Mouse (Mus musculus): ENCODE measurements around the gene Ydjc. TPM values are rescaled to one million over a fixed set of nuclear protein-coding genes. Genes with fewer than 3 reads are reported as not detected.

Gene Ydjc
- 6.9 TPM in 2 replicates for polyA plus RNA-seq (2015; fragmentation: Nextera tagmentation; extraction: Ambion mirVana)

DNA sequence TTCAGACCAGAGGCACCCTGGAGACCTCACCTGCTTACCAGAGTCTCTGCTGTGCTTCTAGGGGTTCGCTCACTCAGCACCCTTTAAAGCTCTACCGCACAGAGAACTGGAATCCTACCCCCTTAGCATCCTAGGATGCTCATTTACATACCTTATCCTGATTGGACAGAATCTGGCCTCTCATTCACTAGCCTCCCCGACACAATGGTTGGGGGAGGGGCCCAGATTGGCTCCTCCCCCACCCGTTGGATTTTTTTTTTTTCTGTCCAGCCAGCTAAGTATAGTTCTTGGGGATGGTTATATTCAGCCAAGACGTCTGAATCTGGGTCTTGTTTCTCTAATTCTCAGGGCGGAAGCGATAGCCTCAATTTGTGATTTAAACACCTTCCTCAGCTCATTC lies at the start of gene Ydjc:
Gene Ydjc, plus strand, starts transcription at position 283 of the 400 bp plus-strand sequence.
- no peak within 1 kb of the TSS for H3K4me3 ChIP-seq (replicated peaks)
- no peaks in the 10 kb centered on the region for H3K9me3 ChIP-seq (replicated peaks)
- H3K27ac ChIP-seq (replicated peaks) = no peak within 1 kb of the TSS
- no peak for ATAC-seq (ENCODE audit: insufficient read depth)
- peaks cover 11% of the 10 kb centered on the region; the same call in 1 of the 2 replicates for H3K27me3 ChIP-seq
- WGBS (ENCODE audit: insufficient replicate concordance) = 26% methylated on average over 7 of the region's 7 CpGs
- H3K4me1 ChIP-seq (replicated peaks) = peaks cover 20% of the 10 kb centered on the region
- no peaks in the 10 kb centered on the region for H3K36me3 ChIP-seq (replicated peaks)
- no peak within 1 kb of the TSS for H3K4me2 ChIP-seq
- no peak within 1 kb of the TSS for H3K9ac ChIP-seq

GRCm38 (mm10) chr16:17096938-17097337 lies 47.5 kb upstream of the Ydjc start:
- Histone ChIP-seq H3K27me3 (no peaks in the 10 kb centered on the region), H3K36me3 (replicated peaks) (peaks cover 92% of the 10 kb centered on the region), H3K27ac (replicated peaks) (no peak overlapping the region), H3K4me3 (replicated peaks) (no peak overlapping the region), H3K9ac (no peak overlapping the region), H3K4me1 (replicated peaks) (no peaks in the 10 kb centered on the region), H3K9me3 (replicated peaks) (no peaks in the 10 kb centered on the region), H3K4me2 (no peak overlapping the region)
- 76% methylated on average over 3 of the region's 3 CpGs for WGBS (ENCODE audit: insufficient replicate concordance)
- no peak for ATAC-seq (ENCODE audit: insufficient read depth)

- H3K27me3 ChIP-seq = no peaks in the 10 kb centered on the region
- H3K4me3 ChIP-seq (replicated peaks) = no peak overlapping the region
- 79% methylated on average over 7 of the region's 7 CpGs for WGBS (ENCODE audit: insufficient replicate concordance)
- H3K36me3 ChIP-seq (replicated peaks) = peaks cover 88% of the 10 kb centered on the region
- ATAC-seq (ENCODE audit: insufficient read depth) = no peak
- no peak overlapping the region for H3K27ac ChIP-seq (replicated peaks)
- H3K4me2 ChIP-seq = no peak overlapping the region
- H3K9ac ChIP-seq = no peak overlapping the region
- no peaks in the 10 kb centered on the region for H3K4me1 ChIP-seq (replicated peaks)
- no peaks in the 10 kb centered on the region for H3K9me3 ChIP-seq (replicated peaks)
These were observed 41.7 kb upstream of the Ydjc start for GRCm38 (mm10) chr16:17102630-17103220.

DNA sequence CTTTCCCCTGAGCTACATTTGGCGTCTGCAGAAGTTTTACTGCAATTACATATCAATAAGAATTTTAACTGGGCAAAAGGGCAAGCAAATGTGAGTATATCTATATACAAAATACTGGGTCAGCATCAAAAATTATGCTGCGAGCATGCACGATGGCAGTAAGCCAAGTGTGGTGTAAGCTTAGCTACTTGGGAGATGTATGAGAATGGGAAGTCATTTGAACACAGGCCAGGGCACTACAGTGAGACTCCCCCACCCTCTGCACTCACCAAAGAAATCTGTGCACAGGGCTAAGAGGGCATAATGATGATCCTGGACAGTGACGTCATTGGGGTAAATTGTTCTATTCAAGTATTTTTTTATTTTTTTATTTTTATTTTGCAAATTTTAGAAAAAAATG lies 39.8 kb upstream of the Ydjc start:
- no peak overlapping the region for H3K4me3 ChIP-seq (replicated peaks)
- H3K27ac ChIP-seq (replicated peaks) = no peak overlapping the region
- 74% methylated on average over 4 of the region's 4 CpGs for WGBS (ENCODE audit: insufficient replicate concordance)
- no peaks in the 10 kb centered on the region for H3K9me3 ChIP-seq (replicated peaks)
- H3K4me1 ChIP-seq (replicated peaks) = peaks cover 2% of the 10 kb centered on the region
- H3K4me2 ChIP-seq = no peak overlapping the region
- H3K27me3 ChIP-seq = no peaks in the 10 kb centered on the region
- H3K36me3 ChIP-seq (replicated peaks) = peaks cover 82% of the 10 kb centered on the region
- no peak for ATAC-seq (ENCODE audit: insufficient read depth)
- H3K9ac ChIP-seq = no peak overlapping the region

DNA sequence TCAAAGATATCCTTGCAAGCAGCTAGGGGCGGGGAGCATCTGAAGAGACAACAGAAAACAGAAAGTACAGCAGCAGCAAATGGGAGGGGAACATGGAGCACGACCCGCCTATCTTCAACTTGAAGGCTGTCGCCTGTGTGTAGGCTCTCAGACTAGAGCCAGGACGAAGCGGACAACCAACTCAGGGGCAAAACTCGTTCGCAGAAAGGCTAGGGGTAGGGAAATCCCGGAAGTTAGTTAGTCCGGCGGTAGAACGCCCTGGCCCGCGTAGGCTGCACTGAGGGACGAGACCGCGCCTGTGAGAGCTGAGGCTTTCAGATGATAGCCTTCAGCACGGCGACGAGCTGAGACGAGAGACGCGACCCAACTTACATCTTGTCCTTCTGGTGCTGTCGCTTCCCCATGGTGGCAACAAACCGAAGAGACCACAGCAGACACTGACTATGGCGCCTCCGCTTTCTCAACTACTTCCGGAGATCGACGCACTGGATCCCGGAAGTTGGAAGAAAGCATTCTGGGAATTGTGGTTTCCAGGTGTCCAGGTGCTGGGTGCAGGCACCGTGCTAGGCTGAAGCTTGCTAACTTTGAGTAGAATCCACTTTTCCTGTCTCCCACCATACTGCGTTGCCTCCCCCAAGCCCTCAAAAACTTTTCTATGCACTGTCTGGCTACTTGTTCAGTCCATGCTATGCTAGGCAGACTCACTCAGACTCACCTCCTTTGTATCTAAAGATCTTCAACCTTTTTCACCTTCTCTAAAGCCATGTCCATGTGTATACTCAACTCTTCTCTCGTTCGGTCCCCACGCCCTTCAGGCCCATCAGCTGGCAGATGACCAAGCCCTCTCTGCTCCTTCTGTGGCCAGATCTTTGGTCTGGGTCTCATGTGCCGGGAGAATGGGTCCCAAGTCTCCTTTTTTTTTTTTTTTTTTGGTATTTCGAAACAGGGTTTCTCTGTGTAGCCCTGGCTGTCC lies 33.4 kb upstream of the Ydjc start, which contains the start of gene Ppil2:
Gene Ppil2, minus strand, starts transcription at position 487 of the 973 bp plus-strand sequence.
- peak within 1 kb of the TSS; percentile 76 for H3K4me3 ChIP-seq (replicated peaks)
- H3K36me3 ChIP-seq (replicated peaks) = peaks cover 29% of the 10 kb centered on the region
- H3K4me2 ChIP-seq = peak within 1 kb of the TSS; percentile 72
- H3K9me3 ChIP-seq (replicated peaks) = no peaks in the 10 kb centered on the region
- peak within 1 kb of the TSS; percentile 75 for H3K9ac ChIP-seq
- peaks cover 19% of the 10 kb centered on the region for H3K4me1 ChIP-seq (replicated peaks)
- peak; percentile 87 for ATAC-seq (ENCODE audit: insufficient read depth)
- H3K27ac ChIP-seq (replicated peaks) = peak within 1 kb of the TSS; percentile 84
- WGBS (ENCODE audit: insufficient replicate concordance) = 3% methylated on average over 38 of the region's 38 CpGs
- no peaks in the 10 kb centered on the region for H3K27me3 ChIP-seq

DNA sequence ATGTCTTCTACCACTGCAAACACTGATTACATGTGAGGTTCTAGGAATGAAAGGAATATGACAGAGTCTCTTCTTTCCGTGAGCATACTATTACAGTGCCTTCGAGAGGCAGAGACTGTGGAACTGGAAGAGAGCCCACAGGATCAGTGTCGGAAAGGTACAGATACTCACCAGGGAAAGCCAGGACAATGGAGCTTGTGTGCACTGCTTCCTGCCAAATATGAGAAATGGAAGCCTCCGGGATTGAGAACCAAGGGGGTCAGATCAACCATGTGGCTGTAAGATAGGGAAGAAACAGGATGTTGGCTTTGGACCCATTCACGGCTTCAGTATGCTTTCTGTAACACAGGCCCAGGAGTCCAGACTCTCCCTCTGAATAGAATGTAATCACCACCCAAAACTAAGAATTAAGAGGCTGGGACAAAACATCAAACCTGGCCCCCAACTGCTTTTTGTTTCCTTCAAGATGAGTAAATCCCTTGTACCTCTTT lies 27.1 kb upstream of the Ydjc start:
- Histone ChIP-seq H3K4me3 (replicated peaks) (no peak overlapping the region), H3K9me3 (replicated peaks) (no peaks in the 10 kb centered on the region), H3K36me3 (replicated peaks) (peaks cover 10% of the 10 kb centered on the region; the same call in 1 of the 2 replicates), H3K27me3 (no peaks in the 10 kb centered on the region), H3K27ac (replicated peaks) (no peak overlapping the region), H3K4me1 (replicated peaks) (no peaks in the 10 kb centered on the region), H3K9ac (no peak overlapping the region), H3K4me2 (no peak overlapping the region)
- WGBS (ENCODE audit: insufficient replicate concordance) = 76% methylated on average over 5 of the region's 5 CpGs
- ATAC-seq (ENCODE audit: insufficient read depth) = no peak

DNA sequence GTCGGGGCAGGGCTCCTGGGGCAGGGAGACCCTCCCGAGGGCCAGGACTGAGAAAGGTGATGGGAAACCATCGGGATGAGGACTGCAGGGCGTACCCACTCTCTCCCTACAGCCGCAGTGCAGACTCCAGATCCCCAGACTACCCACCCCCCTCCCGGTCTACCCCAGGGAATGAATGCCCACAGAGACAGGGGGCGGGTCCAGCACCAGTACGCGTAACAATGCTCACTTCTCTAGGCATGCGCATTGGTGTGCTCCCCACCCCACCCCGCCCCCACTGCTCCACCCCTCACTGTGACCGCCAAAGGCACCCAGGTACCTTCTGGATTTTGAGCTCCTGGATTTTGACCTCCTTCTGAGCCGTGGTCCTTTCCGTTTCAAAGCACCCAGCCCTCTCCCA lies 22.9 kb upstream of the Ydjc start:
- ATAC-seq (ENCODE audit: insufficient read depth) = no peak
- H3K27ac ChIP-seq (replicated peaks) = no peak overlapping the region

DNA sequence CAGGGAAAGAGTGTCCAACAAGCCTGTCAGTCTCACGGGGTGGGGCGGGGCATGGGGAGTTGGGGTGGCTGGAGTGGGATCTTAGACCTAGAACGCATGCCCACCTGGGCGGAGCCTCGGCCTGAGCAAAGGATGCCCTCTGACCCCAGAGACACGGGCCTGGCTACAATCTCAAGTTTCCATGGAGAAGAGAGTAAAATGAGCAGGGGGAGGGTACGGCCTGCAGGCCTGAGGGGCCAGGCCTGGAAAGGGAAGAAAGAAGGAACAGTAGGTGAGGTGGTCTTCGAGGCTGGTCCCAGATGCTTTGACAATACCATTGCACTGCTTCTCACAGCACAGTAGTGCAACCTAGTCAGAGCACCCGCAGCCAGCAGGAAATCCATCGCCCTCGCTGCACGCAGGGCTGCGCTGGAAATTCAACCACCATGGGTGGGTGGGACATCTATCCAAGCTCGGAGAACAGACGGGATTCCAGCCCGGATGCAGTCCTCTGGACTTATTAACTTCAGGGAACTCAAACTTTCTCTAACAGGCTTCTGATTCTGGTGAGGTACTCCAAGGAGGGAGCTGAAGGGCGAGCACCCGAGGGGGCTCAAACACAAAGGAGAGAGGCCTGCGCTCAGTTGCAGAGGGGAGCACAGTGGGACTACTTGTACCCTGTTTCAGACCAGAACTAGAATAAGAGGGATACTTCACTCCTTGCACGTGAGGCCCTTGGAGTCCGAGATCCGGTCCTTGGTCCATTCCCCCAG lies 20.1 kb upstream of the Ydjc start:
- 5% methylated on average over 22 of the region's 22 CpGs for whole genome bisulfite sequencing (ENCODE audit: insufficient replicate concordance)

More for the DNA sequence above, 22.9 kb upstream of the Ydjc start:
- Histone ChIP-seq H3K27me3 (no peaks in the 10 kb centered on the region), H3K9me3 (replicated peaks) (no peaks in the 10 kb centered on the region), H3K4me1 (replicated peaks) (peaks cover 26% of the 10 kb centered on the region), H3K9ac (no peak overlapping the region), H3K4me3 (replicated peaks) (no peak overlapping the region), H3K4me2 (no peak overlapping the region), H3K36me3 (replicated peaks) (peaks cover 15% of the 10 kb centered on the region; the same call in 1 of the 2 replicates)
- WGBS (ENCODE audit: insufficient replicate concordance) = 86% methylated on average over 14 of the region's 14 CpGs

DNA sequence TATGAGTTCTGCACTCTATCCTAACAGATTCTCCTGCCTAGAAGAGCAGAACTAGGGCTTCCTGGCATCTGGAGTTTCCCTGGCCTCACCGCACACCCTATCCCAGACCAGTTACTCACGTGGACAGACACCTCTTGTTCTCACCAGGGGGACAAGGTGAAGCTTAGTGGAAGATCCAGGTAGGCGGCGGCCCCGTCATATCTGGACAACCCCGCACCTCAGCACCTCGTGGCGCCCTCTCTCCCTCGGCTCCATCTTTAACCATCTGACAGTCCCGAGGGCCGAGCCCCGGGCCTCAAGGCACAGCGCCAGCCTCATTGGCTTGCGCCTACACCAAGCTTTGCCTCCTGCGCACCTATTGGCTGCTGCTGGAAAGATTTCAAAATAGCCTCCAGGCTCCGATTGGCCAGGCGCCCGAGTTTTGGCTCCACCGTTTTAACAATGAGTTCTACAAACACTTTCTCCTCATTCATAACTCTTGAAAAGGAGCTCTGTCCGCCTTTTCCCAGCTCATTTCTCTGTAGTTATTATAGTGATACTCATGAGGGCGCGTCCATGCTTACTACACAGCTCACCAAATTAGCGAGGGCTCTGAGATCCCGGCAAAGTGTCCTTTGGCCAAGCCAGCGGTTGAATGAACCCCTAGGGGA lies 19.4 kb upstream of the Ydjc start, which contains the start of gene 2610318N02Rik:
Gene 2610318N02Rik, minus strand, starts transcription at position 297 of the 650 bp plus-strand sequence.
- Histone ChIP-seq H3K36me3 (replicated peaks) (peaks cover 12% of the 10 kb centered on the region; the same call in 1 of the 2 replicates), H3K27me3 (no peaks in the 10 kb centered on the region), H3K4me1 (replicated peaks) (peaks cover 26% of the 10 kb centered on the region), H3K4me3 (replicated peaks) (peak within 1 kb of the TSS; percentile 63), H3K4me2 (peak within 1 kb of the TSS; percentile 85), H3K9ac (peak within 1 kb of the TSS; percentile 65), H3K9me3 (replicated peaks) (no peaks in the 10 kb centered on the region), H3K27ac (replicated peaks) (peak within 1 kb of the TSS; percentile 64)
- ATAC-seq (ENCODE audit: insufficient read depth) = peak; percentile 97
- under 1% methylated on average over 25 of the region's 25 CpGs for WGBS (ENCODE audit: insufficient replicate concordance)

More for the DNA sequence above, 20.1 kb upstream of the Ydjc start:
- ATAC-seq (ENCODE audit: insufficient read depth) = no peak
- no peaks in the 10 kb centered on the region for H3K27me3 ChIP-seq
- no peaks in the 10 kb centered on the region for H3K9me3 ChIP-seq (replicated peaks)
- no peak overlapping the region for H3K27ac ChIP-seq (replicated peaks)
- peaks cover 12% of the 10 kb centered on the region; the same call in 1 of the 2 replicates for H3K36me3 ChIP-seq (replicated peaks)
- H3K4me2 ChIP-seq = peak overlapping the region; percentile 85
- H3K9ac ChIP-seq = peak overlapping the region; percentile 65
- H3K4me3 ChIP-seq (replicated peaks) = peak overlapping the region; percentile 63
- peaks cover 26% of the 10 kb centered on the region for H3K4me1 ChIP-seq (replicated peaks)

GRCm38 (mm10) chr16:17127292-17127691 lies 17.1 kb upstream of the Ydjc start:
- Histone ChIP-seq H3K4me3 (replicated peaks) (no peak overlapping the region), H3K9ac (no peak overlapping the region), H3K9me3 (replicated peaks) (no peaks in the 10 kb centered on the region), H3K27ac (replicated peaks) (no peak overlapping the region), H3K27me3 (no peaks in the 10 kb centered on the region), H3K36me3 (replicated peaks) (peaks cover 9% of the 10 kb centered on the region; the same call in 1 of the 2 replicates), H3K4me2 (no peak overlapping the region), H3K4me1 (replicated peaks) (peaks cover 41% of the 10 kb centered on the region)
- ATAC-seq (ENCODE audit: insufficient read depth) = no peak
- 91% methylated on average over 1 of the region's 1 CpGs for WGBS (ENCODE audit: insufficient replicate concordance)
